In genomic region chr7:96565806-96566205, GRCm38 (mm10) we compare ENCODE assay signal across 8 mouse cellular contexts.
DNase-seq lines count a peak whose midpoint lies in the region; ATAC-seq lines count a peak whose summit lies in the region.

No protein-coding gene starts in this region.

- no peaks in the 10 kb centered on the region for H3K9me3 ChIP-seq in hindbrain, embryonic 12.5 days (replicated peaks)

- no peaks in the 10 kb centered on the region for H3K36me3 ChIP-seq in hindbrain, embryonic 12.5 days

- no peak for ATAC-seq in hindbrain, embryonic 12.5 days (ENCODE audit: low FRiP score)

- DNase-seq in adrenal gland, postnatal 10 days, result peak; percentile 32
- no peak for DNase-seq in adrenal gland, postnatal 36 days
- DNase-seq in lung, postnatal 14 days, result peak; percentile 28
- no peak for DNase-seq in lung, postnatal 4 days
- peak; percentile 54 to 86 for DNase-seq in kidney, adult 8-10 months
- peak; percentile 64 for DNase-seq in testis, postnatal 10 days (ENCODE audit: low spot score)
- DNase-seq in adrenal gland, adult (ENCODE audit: inconsistent age in 2 of 2, low spot score in 1 of 2), result no peak

- H3K4me3 ChIP-seq in hindbrain, embryonic 12.5 days, result no peak overlapping the region

- WGBS in hindbrain, embryonic 12.5 days, result 75% methylated on average over 4 of the region's 4 CpGs

- no peak overlapping the region for H3K27ac ChIP-seq in hindbrain, embryonic 12.5 days

- H3K4me2 ChIP-seq in hindbrain, embryonic 12.5 days (replicated peaks), result no peak overlapping the region

- no peaks in the 10 kb centered on the region for H3K27me3 ChIP-seq in hindbrain, embryonic 12.5 days

- H3K4me1 ChIP-seq in hindbrain, embryonic 12.5 days, result peaks cover 11% of the 10 kb centered on the region

- no peak overlapping the region for H3K9ac ChIP-seq in hindbrain, embryonic 12.5 days

Comparison
In these comparisons a context has a peak if more than half of its experiments do, and no peak if none do; other contexts are left out.
1. DNase-seq: peak in adrenal gland, postnatal 10 days (single experiment), lung, postnatal 14 days (single experiment), kidney, adult 8-10 months (2 of 2) and testis, postnatal 10 days (single experiment); none in adrenal gland, postnatal 36 days (0 of 2), lung, postnatal 4 days (0 of 2) and adrenal gland, adult (0 of 2).